Mouse (Mus musculus) E14TG2a.4 (cell line): ENCODE data around the gene Stat5b.

Experiments used
- CTCF ChIP-seq: conservative IDR thresholded peaks from 2 replicates; pipeline ENCODE4 v1.5.1; 2014; ENCODE audit warnings: low read length
- NANOG ChIP-seq: IDR thresholded peaks from 2 replicates; pipeline ENCODE4 v1.6.1; 2014; ENCODE audit warnings: borderline replicate concordance, low read length, mixed read lengths
- POU5F1 ChIP-seq: IDR thresholded peaks from 2 replicates; pipeline ENCODE4 v1.6.1; 2014; ENCODE audit warnings: low read length, borderline replicate concordance

GRCm38 (mm10) chr11:100735954-100736745 is 114.4 kb downstream of the Stat5b start:
- TF ChIP-seq CTCF = no peak
- no peak for TF ChIP-seq POU5F1
- TF ChIP-seq NANOG = no peak
